Mouse (Mus musculus): ENCODE data around the gene Rps24.
A peak's percentile ranks its signal among the peaks of the same experiment; 100 is the strongest.

Rps24 gene

DNA sequence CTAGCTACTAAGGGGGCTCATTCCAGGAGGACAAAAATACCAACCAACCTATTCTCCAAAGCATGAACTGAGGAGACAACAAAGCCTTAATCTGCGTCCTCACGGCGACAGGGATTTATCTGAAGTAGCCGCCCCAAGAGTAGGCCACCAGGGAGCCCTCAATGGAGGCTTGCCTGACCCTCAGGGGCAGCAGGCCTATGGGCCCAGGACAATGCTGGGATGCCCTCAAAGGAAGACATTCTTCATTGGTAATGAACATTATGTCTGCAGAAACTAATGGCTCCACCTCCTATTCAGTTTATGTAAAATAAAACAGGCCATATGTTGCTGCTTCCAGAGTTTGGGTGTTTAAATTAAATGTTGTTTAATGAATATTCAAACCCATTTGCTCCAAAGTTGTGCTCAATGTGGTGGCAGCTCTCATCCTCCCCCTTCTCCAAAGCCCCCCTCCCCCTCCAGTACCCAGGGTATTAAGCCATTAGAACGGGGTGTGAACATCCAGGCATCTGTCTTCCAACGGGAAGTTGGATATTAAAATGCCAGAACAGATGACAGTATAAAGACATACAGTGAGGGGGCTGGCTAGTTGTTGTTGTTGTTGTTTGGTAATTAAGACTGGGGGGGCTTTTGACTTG is 25.7 kb downstream of the Rps24 start:
- no peak for DNase-seq

DNA sequence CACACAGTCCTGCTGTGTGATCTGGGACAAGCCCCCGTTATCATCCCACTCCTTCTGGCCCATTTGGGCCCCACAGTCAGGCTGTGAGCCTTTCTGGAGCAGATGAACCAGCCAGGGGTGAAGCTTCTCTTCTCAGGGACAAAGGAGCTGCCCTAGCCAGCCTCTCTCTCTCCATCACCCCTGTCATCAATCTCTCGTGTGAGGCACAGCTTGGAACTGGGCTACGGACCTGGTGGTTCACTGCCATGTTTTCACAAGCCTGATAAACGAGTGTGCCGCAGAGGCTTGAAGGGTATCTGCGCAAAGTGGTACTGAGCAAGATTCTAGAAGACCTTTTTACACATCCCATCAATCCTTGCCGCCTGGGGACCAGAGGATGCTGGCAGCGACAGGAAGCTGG is 34.7 kb downstream of the Rps24 start:
- no peak for DNase-seq

DNA sequence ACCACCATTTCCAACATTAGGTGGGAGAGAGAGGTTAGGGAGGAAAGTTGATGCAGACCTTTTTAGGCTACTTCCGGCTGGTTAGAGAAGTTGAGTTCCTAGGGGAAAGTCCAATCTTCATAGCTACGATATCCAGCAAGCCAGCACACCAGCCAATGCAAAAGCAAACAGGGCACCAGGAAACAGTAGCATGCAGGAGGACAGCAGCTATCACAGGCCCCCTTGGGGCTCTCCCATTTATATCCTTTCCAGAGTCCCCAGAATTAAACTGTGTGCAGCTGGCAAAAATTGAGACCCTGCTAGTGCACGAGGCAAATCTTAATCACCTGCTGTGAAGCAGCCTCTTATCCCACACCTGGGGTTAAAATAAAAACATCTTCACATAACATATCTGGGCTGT is 38.2 kb downstream of the Rps24 start:
- no peak for DNase-seq

DNA sequence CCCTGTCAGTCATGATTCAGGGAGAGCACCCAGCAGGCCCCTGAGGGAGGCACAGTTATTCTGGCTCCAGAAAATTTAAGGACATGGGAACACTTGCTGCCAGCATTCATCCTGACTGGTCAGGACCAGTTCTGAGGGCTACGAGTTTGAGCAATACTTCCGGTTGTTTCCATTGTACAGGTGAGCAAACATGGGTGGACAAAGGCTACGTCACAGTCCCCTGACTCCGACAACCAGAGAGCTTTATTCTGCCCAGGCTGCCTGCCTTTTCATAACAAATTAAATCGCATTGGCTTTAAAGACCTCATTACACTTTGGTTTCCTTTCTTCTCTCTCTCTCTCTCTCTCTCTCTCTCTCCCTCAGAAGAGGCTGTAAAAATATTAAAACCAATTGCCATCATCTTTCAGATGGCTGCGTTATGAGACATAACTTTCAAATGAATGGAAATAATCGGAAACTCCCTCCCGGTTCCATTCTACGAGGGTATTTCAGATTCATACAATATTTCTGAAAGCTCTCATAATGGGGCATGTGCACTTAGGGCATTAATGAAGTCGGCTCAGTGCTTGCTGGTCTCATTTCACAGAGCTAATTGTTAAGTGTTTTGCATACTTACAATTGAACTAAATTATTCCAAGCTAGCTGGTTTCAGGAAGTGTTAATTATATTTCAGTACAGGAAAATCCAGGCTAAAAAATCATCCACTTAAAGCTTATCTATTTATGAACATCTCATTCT is 38.9 kb downstream of the Rps24 start:
- no peak for DNase-seq

DNA sequence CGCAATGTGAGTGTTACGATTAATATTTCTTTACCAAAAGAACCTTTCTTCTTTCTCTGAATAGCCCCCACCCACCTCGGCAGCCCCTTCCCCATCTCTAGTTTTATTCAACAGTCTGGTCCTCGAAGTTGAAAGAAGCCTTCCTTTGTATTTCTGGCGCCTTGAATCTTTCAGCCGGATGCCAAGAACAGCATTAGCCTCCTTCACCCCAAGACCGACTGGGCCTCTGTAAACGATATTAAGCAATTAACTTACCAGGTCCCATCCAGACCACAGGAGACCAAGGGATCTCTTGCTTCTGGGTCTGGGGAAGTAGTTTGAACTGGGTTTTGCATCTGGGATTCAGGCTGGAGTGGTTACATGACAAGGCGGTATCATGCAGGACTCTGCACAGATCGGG is 39.5 kb downstream of the Rps24 start:
- DNase-seq: no peak

DNA sequence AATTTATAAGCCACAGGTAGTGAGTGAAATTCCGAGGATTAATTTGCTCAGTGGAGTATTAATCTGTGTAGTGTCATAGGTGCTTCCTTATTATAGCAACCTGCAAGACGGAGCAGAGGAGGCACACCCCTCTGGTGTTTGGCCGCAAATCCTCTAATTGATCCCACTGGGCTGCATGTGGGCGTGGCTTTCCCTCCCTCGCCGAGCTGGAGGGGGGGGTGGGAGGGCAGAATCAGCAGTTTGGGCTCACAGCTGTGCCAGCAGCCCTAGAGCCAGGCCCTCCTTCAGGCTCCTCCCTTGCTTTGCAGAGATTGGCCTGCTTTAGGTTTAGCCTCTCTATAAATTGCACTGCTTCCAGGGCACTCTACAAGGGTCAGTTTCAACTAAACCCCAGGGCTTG is 43.3 kb downstream of the Rps24 start:
- no peak for DNase-seq

DNA sequence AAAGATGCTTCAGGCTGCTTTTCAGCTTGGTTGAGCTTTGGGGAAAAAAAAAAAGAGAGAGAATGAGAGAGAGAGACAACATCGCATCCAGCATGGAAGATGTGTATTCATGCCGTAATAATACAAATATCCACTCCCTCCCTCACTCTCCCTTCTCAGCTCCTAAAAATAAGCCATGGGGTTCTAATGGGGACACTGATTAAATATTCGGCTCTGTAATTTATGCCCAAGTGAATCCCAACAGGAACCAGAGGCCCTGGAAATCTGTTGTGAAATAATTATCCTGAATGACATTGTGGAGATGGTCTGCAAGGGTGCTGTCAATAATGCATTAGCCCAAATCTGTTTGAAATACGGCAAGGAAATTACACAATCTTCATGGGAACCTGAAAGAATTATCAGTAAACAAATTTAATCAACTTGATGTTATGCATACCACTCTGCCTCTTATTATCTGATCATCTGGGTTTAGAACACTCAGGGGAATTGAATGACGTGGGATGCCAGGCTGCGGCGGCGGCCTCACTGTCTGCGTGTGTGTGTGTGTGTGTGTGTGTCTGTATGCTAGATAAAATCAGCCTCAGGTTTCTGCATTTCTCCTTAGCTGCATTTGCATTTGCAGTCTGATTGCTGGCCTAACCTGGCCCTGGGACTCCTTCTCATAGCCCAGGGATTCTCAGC is 48.1 kb downstream of the Rps24 start:
- DNase-seq: no peak

DNA sequence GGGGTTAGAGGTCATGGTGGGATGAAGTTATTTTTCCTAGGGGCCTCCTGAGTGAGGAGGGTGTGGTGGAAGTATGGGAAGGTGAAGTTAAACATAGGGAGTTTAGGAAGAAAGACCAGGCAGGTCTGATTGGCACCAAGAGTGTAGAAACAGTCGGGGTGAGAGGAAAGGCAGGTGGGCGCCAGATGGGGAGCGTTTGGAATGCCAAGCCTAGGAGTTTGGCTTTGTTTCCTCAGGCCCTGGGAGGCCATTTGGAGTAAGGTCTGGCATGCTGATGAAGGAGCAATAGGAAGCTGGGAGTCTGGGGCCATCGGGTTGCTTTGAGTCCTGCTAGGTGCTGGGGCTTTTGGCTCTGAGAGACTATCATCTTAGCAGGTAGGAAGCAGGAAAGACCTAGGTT is 56.0 kb downstream of the Rps24 start:
- DNase-seq: peak; percentile 89

DNA sequence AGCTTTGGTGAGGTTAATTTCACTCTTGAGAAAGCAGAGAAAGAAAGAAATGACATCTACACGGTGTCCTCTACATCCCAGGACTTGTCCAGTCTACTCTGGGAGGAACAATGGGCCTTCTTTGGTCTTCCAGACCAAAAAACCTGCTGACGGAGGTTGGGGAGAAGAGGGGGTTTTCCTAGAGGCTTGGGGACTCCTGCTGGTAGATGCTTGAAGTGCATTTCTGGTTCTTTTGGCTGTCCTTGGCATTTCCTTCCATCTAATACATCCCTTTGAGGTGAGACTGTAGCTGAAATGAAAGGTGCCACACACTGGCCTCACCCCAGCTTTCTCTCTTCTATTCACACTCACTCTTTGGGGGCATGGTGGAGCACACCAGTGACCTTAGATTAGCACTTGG is 57.1 kb downstream of the Rps24 start:
- no peak for DNase-seq
